28 mouse cellular contexts compared by ENCODE assay signal in genomic region chr7:99785553-99785952, GRCm38 (mm10). TPM values are rescaled to one million over a fixed set of nuclear protein-coding genes. Genes with fewer than 3 reads are reported as not detected.
DNase-seq lines count a peak whose midpoint lies in the region; ATAC-seq lines count a peak whose summit lies in the region.
"Had no signal": no experiment of that assay in that cellular context is flagged by ENCODE, and none has a peak within 500 bp of the region (broad histone marks: within the 10 kb centered on the region; RNA-seq: fewer than 3 reads in every experiment).

No protein-coding gene starts in this region.

- peak; percentile 52 for DNase-seq in A20 (ENCODE audit: low read depth, low spot score)
- DNase-seq in CD4-positive helper T cell, adult 2 months (ENCODE audit: low read depth, low spot score), result peak; percentile 8
- no peak for DNase-seq in hindbrain, embryonic 11.5 days (ENCODE audit: low spot score)
- DNase-seq in urinary bladder, adult 2 months (ENCODE audit: low spot score), result no peak
- no peak for DNase-seq in midbrain, embryonic 11.5 days (ENCODE audit: low spot score, missing footprints)
- DNase-seq: adrenal gland, adult 2 months; adrenal gland, postnatal 10 days; adrenal gland, postnatal 25 days; B cell, adult 2 months; cerebellum, adult 11 months; cerebellum, adult 18-20 months; cerebellum, adult 8-10 months; cerebellum, postnatal 10 days; cerebellum, postnatal 25 days had no signal

- H3K4me1 ChIP-seq in hindbrain, embryonic 11.5 days (replicated peaks; ENCODE audit: control insufficient read depth, insufficient read depth, low read length), result no peaks in the 10 kb centered on the region; the same call in 1 of the 2 replicates
- H3K4me1 ChIP-seq in midbrain, embryonic 11.5 days (ENCODE audit: control insufficient read depth, insufficient read depth, low read length), result no peaks in the 10 kb centered on the region

- ATAC-seq in activated CD4-positive, CD25-positive, alpha-beta regulatory T cell, adult 4 months, result peak; percentile 36
- ATAC-seq in hindbrain, embryonic 11.5 days (ENCODE audit: low FRiP score), result no peak
- ATAC-seq in midbrain, embryonic 11.5 days (ENCODE audit: low FRiP score), result no peak
- ATAC-seq: forebrain, embryonic 14.5 days; forebrain, embryonic 16.5 days; Patski had no signal

- 93% methylated on average over 3 of the region's 3 CpGs for WGBS in hindbrain, embryonic 11.5 days
- 84% methylated on average over 3 of the region's 3 CpGs for WGBS in midbrain, embryonic 11.5 days

- no peaks in the 10 kb centered on the region for H3K27me3 ChIP-seq in hindbrain, embryonic 11.5 days (ENCODE audit: control insufficient read depth, insufficient read depth, low read length)
- no peaks in the 10 kb centered on the region for H3K27me3 ChIP-seq in midbrain, embryonic 11.5 days (ENCODE audit: control insufficient read depth, insufficient read depth, low read length)
- H3K27me3 ChIP-seq: embryonic facial prominence, embryonic 13.5 days; embryonic facial prominence, embryonic 15.5 days; forebrain, embryonic 12.5 days had no signal

- no peak overlapping the region; the same call in 1 of the 2 replicates for H3K27ac ChIP-seq in hindbrain, embryonic 11.5 days (ENCODE audit: low read depth, low read length)
- no peak overlapping the region for H3K27ac ChIP-seq in midbrain, embryonic 11.5 days (ENCODE audit: low read depth, low read length)
- H3K27ac ChIP-seq: embryonic facial prominence, embryonic 13.5 days; embryonic facial prominence, embryonic 15.5 days; forebrain, embryonic 10.5 days; forebrain, embryonic 12.5 days had no signal

- H3K9me3 ChIP-seq in hindbrain, embryonic 11.5 days (ENCODE audit: control insufficient read depth, low read length), result no peaks in the 10 kb centered on the region
- H3K9me3 ChIP-seq in midbrain, embryonic 11.5 days (ENCODE audit: control insufficient read depth, low read length), result no peaks in the 10 kb centered on the region
- H3K9me3 ChIP-seq: embryonic facial prominence, embryonic 13.5 days; embryonic facial prominence, embryonic 15.5 days; forebrain, embryonic 10.5 days; forebrain, embryonic 12.5 days; G1E had no signal

- no peaks in the 10 kb centered on the region for H3K36me3 ChIP-seq in hindbrain, embryonic 11.5 days (ENCODE audit: control insufficient read depth, insufficient read depth, low read length)
- H3K36me3 ChIP-seq in midbrain, embryonic 11.5 days (ENCODE audit: control insufficient read depth, insufficient read depth, low read length), result no peaks in the 10 kb centered on the region
- H3K36me3 ChIP-seq: embryonic facial prominence, embryonic 13.5 days; embryonic facial prominence, embryonic 15.5 days; forebrain, embryonic 10.5 days; forebrain, embryonic 12.5 days; G1E had no signal

- no peak overlapping the region for H3K9ac ChIP-seq in hindbrain, embryonic 11.5 days (ENCODE audit: low read depth, low read length)
- H3K9ac ChIP-seq in midbrain, embryonic 11.5 days (ENCODE audit: low read length), result no peak overlapping the region
- H3K9ac ChIP-seq: embryonic facial prominence, embryonic 13.5 days; embryonic facial prominence, embryonic 15.5 days; forebrain, embryonic 12.5 days had no signal

- H3K4me2 ChIP-seq in hindbrain, embryonic 11.5 days (replicated peaks; ENCODE audit: low read depth, low read length), result no peak overlapping the region
- H3K4me2 ChIP-seq in midbrain, embryonic 11.5 days, result no peak overlapping the region
- H3K4me2 ChIP-seq: embryonic facial prominence, embryonic 13.5 days; embryonic facial prominence, embryonic 15.5 days; forebrain, embryonic 12.5 days had no signal

- no peak overlapping the region for H3K4me3 ChIP-seq in hindbrain, embryonic 11.5 days (ENCODE audit: low read depth, low read length)
- no peak overlapping the region for H3K4me3 ChIP-seq in midbrain, embryonic 11.5 days (ENCODE audit: low read depth, low read length)
- H3K4me3 ChIP-seq: embryonic facial prominence, embryonic 13.5 days; embryonic facial prominence, embryonic 15.5 days; erythroblast, embryonic 14.5 days; forebrain, embryonic 10.5 days; forebrain, embryonic 12.5 days had no signal

RNA-seq across cellular contexts. Expression of gene Olfr521, which starts 22.2 kb away (rescaled TPM):
- polyA plus RNA-seq in activated CD4-positive, CD25-positive, alpha-beta regulatory T cell, adult 4 months (2017; shearing (Covaris generic)), result not detected
- not detected in 2 replicates for polyA plus RNA-seq in hindbrain, embryonic 11.5 days (2014; fragmentation: Nextera tagmentation; extraction: Ambion mirVana)
- polyA plus RNA-seq in urinary bladder, adult 2 months (2012; rRNA removed), result not detected in 2 replicates
- not detected in 2 replicates for polyA plus RNA-seq in midbrain, embryonic 11.5 days (2014; fragmentation: Nextera tagmentation; extraction: Ambion mirVana)
- polyA plus RNA-seq: adrenal gland, adult 2 months; brain, embryonic 14.5 days; cortical plate, adult 2 months; embryonic facial prominence, embryonic 11.5 days; embryonic facial prominence, embryonic 13.5 days; embryonic facial prominence, embryonic 15.5 days; erythroblast, embryonic 14.5 days; forebrain, embryonic 10.5 days; forebrain, embryonic 12.5 days; forebrain, embryonic 14.5 days; forebrain, embryonic 16.5 days; frontal cortex, adult 2 months; G1E; Patski had no signal

RNA-seq across cellular contexts. Expression of gene Neu3, which starts 42.7 kb away (rescaled TPM):
- 10 to 100 TPM; 24.2 to 29.1 TPM for polyA plus RNA-seq in activated CD4-positive, CD25-positive, alpha-beta regulatory T cell, adult 4 months (2017; shearing (Covaris generic))
- polyA plus RNA-seq in hindbrain, embryonic 11.5 days (2014; fragmentation: Nextera tagmentation; extraction: Ambion mirVana), result 1.8 and 2.1 TPM in 2 replicates
- polyA plus RNA-seq in urinary bladder, adult 2 months (2012; rRNA removed), result 5.9 and 6.2 TPM in 2 replicates
- 1.5 and 1.6 TPM in 2 replicates for polyA plus RNA-seq in midbrain, embryonic 11.5 days (2014; fragmentation: Nextera tagmentation; extraction: Ambion mirVana)

RNA-seq across cellular contexts. Expression of gene Olfr520, which starts 55.5 kb away (rescaled TPM):
- polyA plus RNA-seq in activated CD4-positive, CD25-positive, alpha-beta regulatory T cell, adult 4 months (2017; shearing (Covaris generic)), result not detected
- polyA plus RNA-seq in hindbrain, embryonic 11.5 days (2014; fragmentation: Nextera tagmentation; extraction: Ambion mirVana), result not detected in 2 replicates
- polyA plus RNA-seq in urinary bladder, adult 2 months (2012; rRNA removed), result 0.12 and 0.19 TPM in 2 replicates
- not detected in 2 replicates for polyA plus RNA-seq in midbrain, embryonic 11.5 days (2014; fragmentation: Nextera tagmentation; extraction: Ambion mirVana)
- polyA plus RNA-seq: adrenal gland, adult 2 months; cortical plate, adult 2 months; embryonic facial prominence, embryonic 11.5 days; embryonic facial prominence, embryonic 13.5 days; embryonic facial prominence, embryonic 15.5 days; erythroblast, embryonic 14.5 days; forebrain, embryonic 10.5 days; forebrain, embryonic 12.5 days; forebrain, embryonic 14.5 days; forebrain, embryonic 16.5 days; G1E; Patski had no signal

Comparison
In these comparisons a context has a peak if more than half of its experiments do, and no peak if none do; other contexts are left out.
1. DNase-seq: peak in A20 (single experiment) and CD4-positive helper T cell, adult 2 months (single experiment); none in hindbrain, embryonic 11.5 days (single experiment), urinary bladder, adult 2 months (single experiment) and midbrain, embryonic 11.5 days (single experiment).